Mouse (Mus musculus) heart, postnatal 0 days (tissue): ENCODE measurements around the gene Cacna1e.

Experiments used
- CTCF ChIP-seq: IDR thresholded peaks from 2 replicates; pipeline ENCODE4 v1.5.1; 2016; ENCODE audit warnings: antibody characterized with exemption, control low read depth, low read depth
- EP300 ChIP-seq: IDR thresholded peaks from 2 replicates; pipeline ENCODE4 v1.6.1; 2016; ENCODE audit warnings: antibody characterized with exemption, low read depth

- TF ChIP-seq CTCF (no peak), EP300 (no peak)
These were observed 607 bp downstream of the Cacna1e start for GRCm38 (mm10) chr1:154883596-154884191.
